Mouse (Mus musculus) megakaryocyte, adult 5-6 weeks (primary cell): ENCODE measurements around the gene Bcl2l1. TPM values are rescaled to one million over a fixed set of nuclear protein-coding genes. Genes with fewer than 3 reads are reported as not detected.
A peak's percentile ranks its signal among the peaks of the same experiment; 100 is the strongest.

Experiments
- ATAC-seq: 2 replicates; pipeline ENCODE4 v1.8.0; 2016; ENCODE audit warnings: mild to moderate bottlenecking, inconsistent platforms; ENCODE audit not compliant: poor library complexity, severe bottlenecking
- total RNA-seq, 2 experiments: library from RNA; stranded (forward) in 1 of 2; stranded (reverse) in 1 of 2; fragments of 153-499, 151-499 nt in 1 of 2; fragments of 221-1000, 200-1000 nt in 1 of 2; gene quantifications; 2 replicates each; pipeline versions ENCODE4 v1.2.3 to v1.2.4; 2015 to 2017

Bcl2l1 gene
- 7.1 and 9.3 TPM in 2 replicates for total RNA-seq (2015)
- 9.3 and 12.8 TPM in 2 replicates for total RNA-seq (2017)

GRCm38 (mm10) chr2:152831019-152831878, at the start of gene Bcl2l1:
Bcl2l1 (minus strand) TSS chr2:152831728.
- ATAC-seq: peak; percentile 88

- no peak; the same call in 1 of the 2 replicates for ATAC-seq
These were observed 49.4 kb upstream of the Bcl2l1 start for GRCm38 (mm10) chr2:152880898-152881297.

- ATAC-seq: no peak
These were observed 46.7 kb upstream of the Bcl2l1 start for GRCm38 (mm10) chr2:152878239-152878638.

GRCm38 (mm10) chr2:152863346-152863745, 31.8 kb upstream of the Bcl2l1 start:
- ATAC-seq: no peak

- ATAC-seq: no peak
These were observed 31.1 kb upstream of the Bcl2l1 start for GRCm38 (mm10) chr2:152862638-152863037.

- ATAC-seq: no peak
These were observed 30.4 kb upstream of the Bcl2l1 start for GRCm38 (mm10) chr2:152861891-152862290.

- ATAC-seq: no peak
These were observed 28.0 kb upstream of the Bcl2l1 start for GRCm38 (mm10) chr2:152859501-152859900.

- ATAC-seq: no peak
These were observed 16.9 kb upstream of the Bcl2l1 start for GRCm38 (mm10) chr2:152848466-152848865.

GRCm38 (mm10) chr2:152847815-152848302, 16.3 kb upstream of the Bcl2l1 start, which contains the start of gene Tpx2:
Tpx2 (plus strand) TSS chr2:152847964.
- peak; percentile 100 for ATAC-seq

- no peak for ATAC-seq
These were observed 15.7 kb upstream of the Bcl2l1 start for GRCm38 (mm10) chr2:152847057-152847814.

- ATAC-seq: no peak
These were observed 11.2 kb upstream of the Bcl2l1 start for GRCm38 (mm10) chr2:152842741-152843140.

- no peak for ATAC-seq
These were observed 7.7 kb upstream of the Bcl2l1 start for GRCm38 (mm10) chr2:152839256-152839655.

GRCm38 (mm10) chr2:152830021-152830921, 1.3 kb downstream of the Bcl2l1 start:
- ATAC-seq: peak; percentile 80

GRCm38 (mm10) chr2:152829367-152829881, 2.1 kb downstream of the Bcl2l1 start:
- no peak for ATAC-seq

- no peak for ATAC-seq
These were observed 3.0 kb downstream of the Bcl2l1 start for GRCm38 (mm10) chr2:152828532-152828931.

GRCm38 (mm10) chr2:152828011-152828370, 3.5 kb downstream of the Bcl2l1 start:
- no peak for ATAC-seq

GRCm38 (mm10) chr2:152827321-152828010, 4.1 kb downstream of the Bcl2l1 start:
- ATAC-seq: no peak

GRCm38 (mm10) chr2:152826481-152826880, 5.0 kb downstream of the Bcl2l1 start:
- ATAC-seq: no peak

GRCm38 (mm10) chr2:152825713-152826112, 5.8 kb downstream of the Bcl2l1 start:
- no peak for ATAC-seq
